Mouse (Mus musculus) c-Kit-positive CD71-positive TER-119-negative erythroid progenitor cells, embryonic 14.5 days (primary cell): Measurements from ENCODE around the gene Ssbp4.

Experiments used
- DNase-seq: peaks from one replicate; pipeline ENCODE4 v3.0.0-alpha.2; 2013; ENCODE audit warnings: low read depth

Gene Ssbp4

DNA sequence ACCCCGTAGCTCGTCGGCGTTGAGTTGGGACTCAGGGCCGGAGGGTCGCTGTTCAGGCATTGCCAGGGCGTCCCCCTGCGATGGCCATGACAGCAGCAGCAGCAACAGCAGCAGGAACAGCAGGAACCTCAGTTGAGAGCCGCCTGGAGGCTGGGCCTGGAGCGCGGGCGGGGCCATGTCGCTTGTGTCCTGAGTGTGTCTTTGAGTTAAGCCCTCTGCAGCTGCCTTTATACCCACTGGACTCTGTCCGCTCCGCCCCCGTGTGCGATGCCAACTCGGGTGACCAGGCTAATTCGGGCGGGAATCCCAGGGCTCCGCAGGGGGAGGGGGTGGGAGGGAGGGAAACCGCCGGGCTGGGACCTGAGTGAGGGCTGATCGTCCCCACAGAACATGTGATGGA is 22.8 kb upstream of the Ssbp4 start:
- no peak for DNase-seq

DNA sequence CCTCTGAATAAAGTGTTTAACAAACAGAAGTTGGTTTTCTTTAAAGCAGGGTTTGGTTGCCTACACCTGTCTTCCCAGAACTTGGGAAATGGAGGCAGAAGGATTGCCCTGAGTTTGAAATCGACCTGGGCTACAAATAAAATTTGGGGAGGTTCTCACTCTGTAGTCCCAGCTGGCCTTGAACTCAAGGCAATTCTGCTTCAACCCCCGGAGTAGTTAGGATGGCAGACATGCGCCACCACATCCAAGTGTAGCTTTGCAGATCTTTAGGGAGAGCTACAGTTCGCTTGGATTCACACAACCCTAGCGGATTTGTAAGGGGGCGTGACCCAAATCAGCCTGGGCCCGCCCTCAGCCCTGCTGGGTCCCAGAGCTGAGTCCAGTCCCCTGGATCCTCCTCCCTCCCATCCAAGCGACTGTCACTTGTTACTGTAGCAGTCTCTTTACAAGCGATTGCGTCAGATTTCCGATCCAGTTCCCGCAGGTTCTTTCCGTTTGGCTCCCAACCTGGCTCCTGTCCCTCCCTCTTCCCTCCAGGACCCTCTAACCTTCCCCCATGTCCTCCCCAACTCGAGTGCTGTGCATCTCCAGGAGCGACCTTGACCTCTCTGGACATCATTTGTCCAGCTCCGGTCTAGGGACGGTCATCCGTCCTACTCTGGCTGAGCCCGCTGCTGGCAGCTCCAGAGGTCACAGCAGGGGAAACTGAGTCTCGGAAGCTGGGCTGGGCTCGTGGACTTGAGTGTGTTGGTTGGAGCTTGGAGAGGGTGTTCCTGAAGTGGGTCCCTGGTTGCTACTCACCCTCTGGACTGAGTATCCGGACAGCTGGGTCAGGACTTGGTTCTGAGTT is 22.1 kb upstream of the Ssbp4 start:
- no peak for DNase-seq

DNA sequence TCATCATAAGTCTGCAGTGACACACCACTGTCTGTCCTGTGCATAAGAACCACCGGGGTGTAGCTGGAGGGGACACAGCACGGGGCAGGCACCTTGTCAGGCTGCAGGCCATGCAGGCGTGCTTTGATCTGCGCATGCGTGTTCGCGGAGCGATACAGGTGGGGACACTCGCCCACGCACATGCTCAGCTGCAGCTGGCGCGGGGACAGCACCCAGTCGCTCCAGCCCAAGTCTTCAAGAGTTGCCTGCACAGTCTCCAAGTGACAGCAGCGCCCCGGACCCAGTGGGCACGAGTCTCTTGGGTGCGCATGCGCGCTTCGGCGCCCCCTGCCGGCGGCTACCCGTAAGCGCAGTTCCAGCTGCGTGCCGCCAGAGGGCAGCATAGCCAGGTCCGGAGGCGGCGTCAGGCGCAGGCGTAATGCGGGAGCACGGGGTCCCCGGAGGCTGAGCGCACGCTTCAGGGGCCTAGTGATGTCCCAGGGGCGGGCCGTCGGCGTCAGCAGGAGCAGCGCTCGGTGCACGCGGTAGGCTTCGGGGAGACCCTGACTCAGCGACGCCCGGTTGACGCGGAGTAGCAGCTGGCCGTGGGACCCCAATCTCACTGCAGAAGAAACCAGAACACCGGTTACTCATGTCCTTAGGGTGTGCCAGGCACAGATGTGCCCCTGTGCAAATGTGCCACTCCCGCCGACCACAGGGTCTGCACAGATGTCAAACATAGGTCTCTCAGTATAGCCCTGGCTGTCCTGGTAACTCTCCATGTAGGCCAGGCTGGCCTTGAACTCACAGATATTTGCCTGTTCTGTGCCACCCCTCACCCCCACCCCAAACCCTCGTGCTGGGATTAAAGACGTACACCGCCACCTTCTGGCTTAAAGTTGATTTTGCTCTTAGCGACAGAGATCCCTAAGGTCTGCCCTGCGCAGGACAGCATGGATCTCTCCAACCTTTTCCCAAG is 21.2 kb upstream of the Ssbp4 start:
- peak; percentile 73 for DNase-seq

DNA sequence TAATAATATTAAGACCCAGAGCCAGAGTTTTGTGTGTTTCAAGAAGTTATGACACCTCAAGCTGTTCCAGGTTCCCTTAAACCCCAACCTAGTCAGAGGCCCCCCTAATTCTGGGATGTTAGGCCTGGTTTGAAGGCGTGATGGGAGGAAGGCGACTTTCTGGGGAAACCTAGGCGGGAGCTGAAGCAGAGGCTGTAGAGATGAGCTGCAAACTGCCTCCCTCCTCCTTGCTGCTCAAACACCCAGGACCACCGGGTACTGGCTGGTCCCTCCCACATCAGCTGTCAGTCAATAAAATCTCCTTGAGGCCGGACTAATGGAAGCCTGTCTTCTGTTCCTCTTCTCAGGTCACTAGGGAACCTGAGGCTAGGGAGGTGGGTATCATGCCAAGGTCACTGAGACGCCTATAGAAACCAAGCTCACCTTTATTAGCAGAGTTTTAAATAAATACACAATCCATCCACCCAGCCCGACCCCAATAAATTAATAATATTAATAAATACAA is 20.4 kb upstream of the Ssbp4 start:
- DNase-seq = no peak

DNA sequence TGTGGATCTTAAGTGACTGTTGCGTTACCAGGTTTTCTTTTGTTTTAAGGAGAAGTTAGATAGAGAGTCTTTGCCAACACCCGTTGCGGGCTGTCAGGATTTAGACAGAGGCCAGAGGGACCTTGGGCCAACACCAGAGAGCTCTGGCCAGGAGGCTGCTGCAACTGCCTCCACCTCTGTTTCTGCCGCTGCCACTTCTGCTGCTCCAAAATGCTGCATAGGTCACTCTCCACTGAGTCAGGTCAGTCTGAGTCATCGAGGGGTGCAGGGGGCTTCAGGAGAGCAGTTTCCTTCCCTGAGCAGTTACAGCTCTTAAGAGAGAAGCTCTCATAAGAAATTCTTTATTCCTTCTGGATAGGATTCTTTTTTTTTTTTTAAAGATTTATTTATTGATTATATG is 18.4 kb upstream of the Ssbp4 start:
- DNase-seq = no peak

DNA sequence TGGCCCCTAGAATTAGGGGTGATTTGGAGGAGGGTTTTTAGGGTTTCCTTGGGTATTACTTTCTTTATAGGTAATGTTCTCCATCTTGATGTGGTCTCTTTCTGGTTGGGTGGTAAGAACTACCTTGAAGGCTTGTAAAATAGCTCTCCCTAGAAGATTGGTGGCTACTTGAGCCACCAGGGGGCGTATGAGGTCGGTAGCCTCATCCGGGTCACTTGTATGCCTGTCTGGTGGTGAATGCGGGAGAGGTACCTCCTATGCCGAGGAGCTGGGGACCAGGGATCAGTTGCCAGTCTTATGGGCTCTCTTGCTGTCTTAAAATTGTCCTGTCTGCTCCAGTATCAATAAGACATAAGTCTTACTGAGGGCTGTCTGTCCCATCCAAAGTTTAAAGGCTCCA is 16.4 kb upstream of the Ssbp4 start:
- no peak for DNase-seq

DNA sequence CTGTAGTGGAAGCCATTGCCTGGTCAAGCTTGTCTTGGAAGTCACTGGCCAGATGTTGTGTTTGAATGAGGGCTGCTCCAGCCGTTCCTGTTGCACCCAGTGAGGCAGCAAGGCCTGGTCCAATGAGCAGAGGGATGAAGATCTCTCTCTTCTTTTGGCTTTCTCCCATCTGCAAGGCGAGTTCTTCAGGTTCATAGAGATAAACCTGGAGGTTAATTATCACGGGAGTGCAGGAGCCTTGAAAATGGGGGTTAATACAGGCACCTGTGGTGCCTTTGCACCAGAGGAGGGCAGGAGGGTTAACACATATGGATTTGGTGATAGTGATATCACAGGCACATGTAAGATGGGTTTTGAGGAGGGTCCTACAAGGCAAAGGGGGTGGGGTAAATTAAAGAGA is 13.5 kb upstream of the Ssbp4 start:
- DNase-seq = no peak

DNA sequence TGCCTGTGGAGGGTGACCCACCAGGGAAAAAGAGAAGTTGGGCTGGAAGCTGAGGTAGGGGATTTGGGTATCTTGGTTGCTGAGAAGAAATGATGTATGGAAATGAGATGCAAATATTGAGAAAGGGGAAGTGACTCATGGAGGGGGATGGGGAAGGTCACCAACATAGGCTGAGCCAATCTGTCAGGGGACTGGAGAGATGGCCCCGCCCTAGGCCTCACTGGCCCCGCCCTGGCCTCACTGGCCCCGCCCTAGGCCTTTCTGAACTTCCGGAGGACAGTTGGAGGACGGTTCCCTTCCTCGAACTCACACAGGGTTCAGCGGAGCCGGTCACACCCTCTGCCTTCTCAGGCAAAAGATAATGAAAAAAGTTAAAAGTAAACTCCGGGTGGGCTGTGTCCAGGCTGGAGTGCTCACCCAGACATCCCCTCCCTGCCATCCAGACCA is 10.2 kb upstream of the Ssbp4 start:
- peak; percentile 91 for DNase-seq

DNA sequence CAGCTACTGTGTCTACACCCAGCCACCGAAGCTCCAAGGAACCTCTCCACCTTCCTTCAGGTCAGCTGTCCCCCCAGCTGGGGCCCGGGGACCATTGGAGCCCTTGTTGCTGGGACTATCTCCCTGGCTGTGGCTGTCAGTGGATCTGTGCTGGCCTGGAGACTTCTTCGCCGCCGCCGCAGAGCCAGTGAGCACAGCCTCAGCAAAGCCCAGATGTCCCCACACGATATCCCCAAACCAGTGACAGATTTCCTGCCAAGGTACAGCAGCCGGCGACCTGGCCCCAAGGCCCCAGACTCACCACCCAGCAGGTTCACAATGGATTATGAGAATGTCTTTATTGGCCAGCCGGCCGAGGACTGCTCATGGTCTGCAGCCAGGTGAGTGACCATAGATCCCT is 9.3 kb upstream of the Ssbp4 start:
- no peak for DNase-seq

DNA sequence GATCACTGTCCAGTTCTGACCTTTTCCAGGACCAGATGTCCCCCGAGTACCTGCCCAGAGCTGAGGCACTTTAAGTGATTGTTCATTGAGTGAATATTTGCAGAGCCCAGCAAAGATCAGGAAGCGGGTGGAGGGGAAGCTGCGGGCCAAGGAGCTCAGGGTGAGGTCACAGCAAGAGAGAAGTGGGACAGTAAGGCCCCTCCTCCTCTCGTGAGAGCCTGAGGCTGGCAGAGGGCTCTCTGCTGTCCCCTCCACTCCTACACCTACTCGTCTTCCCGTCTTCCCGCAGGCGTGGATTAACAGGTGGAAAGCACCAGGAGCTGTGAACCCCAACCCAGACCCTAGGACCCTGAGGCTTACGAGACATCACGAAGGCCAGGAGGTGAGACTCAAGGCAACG is 8.0 kb upstream of the Ssbp4 start:
- DNase-seq = no peak

DNA sequence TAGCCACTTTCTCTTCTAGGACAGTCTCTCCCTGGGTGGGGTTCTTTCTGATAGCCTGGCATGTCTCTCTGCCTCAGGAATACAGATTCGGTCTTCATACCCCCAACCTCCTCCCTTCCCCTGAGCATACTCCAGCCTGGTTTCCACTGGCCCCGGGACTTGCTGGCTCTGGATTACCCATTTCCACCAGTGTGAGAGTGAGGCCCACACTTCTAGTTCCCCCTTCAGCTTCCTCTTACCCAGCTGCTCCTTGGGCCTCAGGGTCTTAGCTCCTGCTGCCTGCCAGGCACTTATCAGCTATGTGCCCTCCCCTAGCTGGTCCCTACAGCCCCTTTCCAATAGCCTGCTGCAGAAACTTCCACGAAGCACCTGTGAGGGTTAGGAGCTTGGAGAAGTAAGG is 7.2 kb upstream of the Ssbp4 start, which contains the start of gene Lrrc25:
Lrrc25 (plus strand) TSS at position 262 of the 400 bp plus-strand sequence.
- no peak for DNase-seq

DNA sequence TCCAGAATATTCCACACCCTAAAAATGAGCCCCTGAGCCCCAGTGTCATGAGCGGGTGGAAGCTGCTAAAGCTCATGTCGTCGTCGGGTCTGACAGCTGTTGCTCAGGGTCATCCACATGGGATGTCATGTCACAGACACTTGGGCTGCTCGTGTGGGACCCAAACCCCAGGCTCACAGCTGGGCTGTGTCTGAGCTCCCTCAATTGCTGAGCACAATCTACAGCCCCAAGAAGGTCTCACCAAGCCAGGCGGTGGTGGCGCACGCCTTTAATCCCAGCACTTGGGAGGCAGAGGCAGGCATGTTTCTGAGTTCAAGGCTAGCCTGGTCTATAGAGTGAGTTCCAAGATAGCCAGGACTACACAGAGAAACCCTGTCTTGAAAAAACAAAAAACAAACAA is 6.6 kb upstream of the Ssbp4 start:
- no peak for DNase-seq

DNA sequence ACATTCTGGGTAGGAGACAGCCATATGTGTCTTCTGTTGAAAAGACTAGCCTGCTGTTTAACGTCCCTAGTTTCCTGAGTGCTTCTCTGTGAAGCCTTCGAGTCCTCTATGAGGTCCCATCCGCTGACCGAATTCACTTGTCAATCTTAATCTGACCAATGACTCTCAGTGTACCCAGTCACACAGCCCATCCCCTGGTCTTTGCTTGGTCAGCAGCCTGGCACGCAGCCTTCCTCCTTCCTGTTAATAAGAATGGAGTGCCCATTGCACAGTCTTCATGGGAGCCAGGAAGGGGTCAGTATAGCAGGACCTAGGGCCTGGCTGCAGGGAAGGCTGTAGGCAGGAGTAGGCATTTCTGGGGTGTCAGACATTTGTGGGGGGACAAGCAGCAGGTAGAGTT is 5.8 kb upstream of the Ssbp4 start:
- no peak for DNase-seq

DNA sequence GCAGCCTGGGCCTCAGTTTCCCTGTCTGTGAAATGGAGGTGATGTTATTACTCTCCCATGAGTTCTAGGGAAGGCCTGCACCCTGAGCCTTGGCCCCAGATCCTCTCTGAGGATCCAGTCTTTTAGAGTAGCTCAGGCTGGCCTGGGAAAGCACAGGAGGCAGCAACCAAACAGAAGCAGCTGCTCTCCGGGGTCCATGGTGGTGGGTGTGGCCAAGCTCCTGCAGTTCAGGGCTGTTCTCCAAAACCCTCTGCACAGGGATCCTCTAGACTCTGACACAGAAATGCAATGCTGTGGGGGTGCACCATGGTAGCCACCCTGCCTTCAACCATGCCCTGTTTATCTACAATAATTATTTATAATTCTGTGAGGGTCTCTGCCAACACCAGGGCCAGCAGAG is 5.1 kb upstream of the Ssbp4 start:
- no peak for DNase-seq

DNA sequence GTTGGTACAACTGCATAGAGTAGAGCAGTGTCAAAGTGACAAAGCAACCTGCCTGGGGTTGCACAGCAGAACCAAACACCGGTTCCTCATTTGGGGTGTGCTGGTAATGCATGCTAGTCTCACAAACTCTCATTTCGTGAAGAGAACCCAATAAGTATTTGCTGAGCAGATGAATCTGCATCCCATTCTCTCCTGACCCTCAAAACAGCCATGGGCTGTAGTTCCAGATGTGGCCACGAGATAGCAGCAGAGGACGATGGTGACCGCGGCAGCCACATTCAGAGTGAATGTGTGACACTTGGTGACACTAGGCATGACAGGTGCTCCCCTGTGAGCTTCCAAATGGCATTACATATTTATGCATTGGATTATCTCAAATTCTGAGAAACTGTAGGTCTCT is 3.2 kb upstream of the Ssbp4 start:
- DNase-seq = peak; percentile 93

DNA sequence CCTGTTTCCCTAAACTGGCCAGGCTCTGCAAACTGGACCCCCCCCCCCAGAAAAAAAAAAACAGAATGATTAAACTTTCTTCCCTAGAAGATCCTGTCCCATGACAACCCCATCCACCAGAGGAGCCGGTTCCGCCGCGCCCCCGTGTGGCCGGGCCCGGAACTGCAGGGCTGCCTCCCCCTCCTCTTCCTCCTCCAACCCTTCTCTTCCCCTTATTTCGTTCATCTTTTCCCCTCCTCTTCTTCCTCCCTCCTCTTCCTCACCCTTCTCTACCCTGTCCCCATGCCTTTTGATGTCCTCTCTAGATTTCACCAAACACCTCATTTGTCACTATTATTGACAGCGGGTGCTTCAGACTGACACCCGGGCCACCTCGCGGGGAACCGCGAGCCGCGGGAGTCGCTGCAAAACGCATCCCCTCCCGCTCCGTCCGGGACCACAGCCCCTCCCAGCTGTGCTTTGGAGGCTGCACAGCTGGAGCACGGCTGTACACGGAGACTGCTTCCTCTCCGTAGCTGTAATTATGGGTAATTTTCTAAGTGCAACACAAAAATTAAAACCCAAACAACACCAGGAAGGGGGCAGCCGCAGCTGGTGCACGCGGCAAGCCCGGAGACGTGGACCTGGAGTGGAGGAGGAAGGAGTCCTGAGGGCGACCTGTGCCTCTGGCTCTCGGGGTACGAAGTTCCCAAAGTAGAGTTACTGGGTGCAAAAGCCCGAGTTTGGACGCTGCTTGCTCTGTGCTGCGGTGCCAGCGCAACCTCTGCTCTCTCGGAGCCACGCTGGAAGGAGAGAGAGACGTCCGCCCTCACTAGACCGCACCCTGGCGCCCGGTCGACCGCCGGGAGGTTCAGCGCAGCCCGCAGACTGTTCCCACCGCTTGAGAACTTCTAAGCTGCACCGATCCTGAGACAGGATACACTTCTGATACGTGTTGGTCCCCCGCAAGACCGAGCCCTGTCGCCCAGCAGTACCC is 2.4 kb upstream of the Ssbp4 start:
- DNase-seq = no peak

DNA sequence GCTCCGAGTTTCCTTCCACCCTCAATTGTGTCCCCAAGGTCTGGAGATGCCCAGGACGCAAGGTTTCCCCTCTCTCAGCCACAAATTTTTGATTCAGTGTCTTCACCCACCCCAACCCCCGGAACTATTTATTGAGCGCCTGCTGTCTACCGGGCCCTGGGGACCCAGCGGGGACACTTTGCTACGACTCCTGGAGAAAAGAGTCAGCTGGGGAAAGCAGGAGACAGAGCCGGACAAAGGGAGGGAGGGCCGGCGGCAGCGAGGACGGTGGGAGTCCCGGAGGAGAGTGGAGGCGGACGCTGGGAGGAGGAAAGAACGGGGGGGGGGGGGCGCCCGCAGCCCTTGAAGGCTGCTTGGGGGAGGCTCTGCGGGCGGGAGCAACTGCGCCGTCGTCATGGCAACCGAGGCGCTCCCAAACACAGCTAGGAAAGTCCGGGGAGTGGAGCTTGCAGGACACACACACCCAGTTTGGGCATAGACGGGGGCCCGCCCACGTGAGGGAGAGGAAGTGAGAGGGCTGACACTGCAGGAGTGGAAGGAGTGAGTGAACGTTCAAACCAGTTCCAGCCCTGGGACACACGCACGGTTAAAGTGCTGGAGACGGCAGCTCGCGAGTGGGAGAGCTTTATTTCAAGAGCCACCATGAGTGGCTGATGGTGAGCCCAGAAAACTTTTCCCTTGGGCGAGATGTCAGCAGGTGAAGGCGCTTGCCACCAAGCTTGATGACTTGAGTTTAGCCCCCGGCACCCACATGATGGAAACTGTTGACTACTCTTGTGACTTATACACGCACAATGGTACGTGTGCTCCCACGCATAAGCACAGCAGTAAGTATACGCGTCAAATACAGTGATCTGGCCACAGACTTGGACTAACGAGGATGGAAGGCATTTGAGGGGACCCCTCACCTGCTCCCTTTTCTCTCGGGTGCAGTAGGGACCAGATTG is 1.4 kb upstream of the Ssbp4 start:
- DNase-seq = peak; percentile 82

DNA sequence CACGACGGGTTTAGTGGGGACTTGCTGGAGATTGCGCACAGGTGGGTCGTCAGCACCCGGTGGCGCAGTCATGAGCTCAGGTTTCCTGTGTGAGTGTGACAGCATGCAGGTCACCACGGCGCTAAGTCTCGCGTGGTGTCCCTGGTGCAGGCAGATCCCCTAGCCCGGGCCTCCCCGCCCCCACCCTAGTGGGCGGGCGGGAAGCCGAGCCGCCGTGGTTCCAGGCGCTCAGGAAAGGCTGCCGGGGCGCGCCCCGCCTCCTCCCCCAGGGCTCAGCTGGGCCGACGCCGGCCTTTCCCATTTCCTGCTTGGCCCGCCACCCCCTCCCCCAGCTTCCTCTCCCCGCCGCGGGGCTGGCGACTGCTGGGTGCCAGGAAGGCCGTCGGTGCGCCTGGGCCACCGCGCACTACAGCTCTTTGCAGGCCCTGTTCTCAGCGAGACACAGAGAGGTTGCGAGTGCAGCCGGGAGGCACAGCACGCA is 736 bp upstream of the Ssbp4 start:
- DNase-seq = no peak

DNA sequence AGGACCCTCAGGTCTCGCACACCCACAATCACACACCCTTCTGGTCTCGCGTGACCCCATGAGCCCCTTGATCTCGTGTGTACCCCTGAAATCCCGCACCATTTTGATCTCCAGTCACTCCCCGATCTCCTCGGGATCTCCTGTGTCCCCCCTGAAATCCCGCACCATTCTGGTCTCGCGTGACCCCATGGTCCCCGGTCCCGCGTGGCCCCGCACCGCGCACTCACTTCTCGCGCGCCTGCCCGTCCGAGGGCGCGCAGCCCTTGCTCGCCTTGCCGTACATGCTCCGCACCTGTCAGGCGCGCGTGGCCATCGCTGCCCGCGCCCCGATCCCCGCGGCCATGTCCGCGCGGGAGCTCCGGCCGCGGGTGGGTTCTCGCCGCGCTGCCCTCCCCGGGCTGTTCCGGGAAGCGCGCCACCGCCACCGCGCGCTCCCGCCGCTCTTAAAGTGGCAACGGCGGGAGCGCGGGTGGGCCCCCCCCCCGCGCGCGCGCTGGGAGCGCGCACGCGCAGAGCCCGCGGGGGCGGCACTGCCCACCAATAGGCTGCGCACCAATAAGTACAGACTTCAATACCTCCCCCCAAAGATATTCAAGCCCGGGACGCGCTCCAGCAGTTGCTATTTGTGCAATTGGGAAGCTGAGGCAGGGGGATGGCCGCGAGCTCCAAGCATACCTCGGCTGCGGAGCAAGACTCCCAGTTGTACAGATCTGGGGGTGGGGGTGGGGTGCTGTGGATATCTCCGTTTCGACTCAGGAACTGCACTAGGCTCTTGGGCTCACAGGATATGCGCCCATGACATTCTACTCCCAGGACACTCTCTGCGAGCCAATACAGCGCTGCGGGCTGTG is 549 bp downstream of the Ssbp4 start:
- no peak for DNase-seq

DNA sequence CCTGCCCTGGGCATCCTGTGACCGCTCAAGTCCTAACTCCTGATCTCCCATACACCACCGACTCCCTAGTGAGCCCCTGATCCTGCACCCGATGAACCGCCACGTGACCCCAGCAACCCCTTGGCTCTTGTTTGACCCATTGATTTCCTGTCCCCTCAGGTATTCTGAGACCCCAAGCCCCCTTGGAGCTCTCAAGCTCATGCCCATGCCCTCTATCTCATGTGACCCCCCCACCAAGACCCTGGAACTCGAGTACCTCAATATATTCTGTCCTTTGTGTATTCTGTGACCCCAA is 1.1 kb downstream of the Ssbp4 start:
- DNase-seq = no peak
